Mouse (Mus musculus) G1E (cell line): ENCODE measurements at regions not wholly inside any gene's neighbourhood (a gene's known extent, or its start where the extent isn't known, plus 50 kb on each side); places are given as distances from the start of the nearest gene placed in this dataset.

ENCODE experiments used
- ATAC-seq: 2 replicates; pipeline ENCODE4 v1.8.0; 2016; ENCODE audit warnings: mild to moderate bottlenecking; ENCODE audit not compliant: insufficient number of reproducible peaks, poor library complexity, low FRiP score, severe bottlenecking; ENCODE audit errors: extremely low read depth
- DNase-seq: peaks from one replicate; pipeline ENCODE4 v3.0.0; 2012; ENCODE audit warnings: low spot score
- H3K27me3 ChIP-seq: 2 replicates; pipeline ENCODE4 v1.6.1; 2012; ENCODE audit warnings: mild to moderate bottlenecking, low read length, inconsistent platforms; ENCODE audit not compliant: insufficient read depth
- H3K36me3 ChIP-seq: replicated peaks from 2 replicates; pipeline ENCODE3; 2012; ENCODE audit warnings: mild to moderate bottlenecking, inconsistent platforms
- H3K4me1 ChIP-seq: 2 replicates; pipeline ENCODE4 v1.6.1; 2012; ENCODE audit warnings: low read depth, low read length, inconsistent platforms, mixed read lengths; ENCODE audit not compliant: insufficient read depth
- H3K4me3 ChIP-seq: 2 replicates; pipeline ENCODE4 v1.5.1; 2012; ENCODE audit warnings: low read depth, mild to moderate bottlenecking, inconsistent platforms, low read length, moderate library complexity, mixed read lengths
- H3K9me3 ChIP-seq: replicated peaks from 2 replicates; pipeline ENCODE4 v1.6.1; 2012; ENCODE audit warnings: inconsistent platforms
- CTCF ChIP-seq: IDR thresholded peaks from 2 replicates; pipeline ENCODE4 v1.5.1; 2012; ENCODE audit warnings: low read depth, low read length, inconsistent platforms, mixed read lengths
- GATA1 ChIP-seq: IDR thresholded peaks from 2 replicates; pipeline ENCODE4 v1.6.1; 2012; ENCODE audit warnings: borderline replicate concordance, low read length, inconsistent platforms, mixed read lengths
- GATA2 ChIP-seq: IDR thresholded peaks from 2 replicates; pipeline ENCODE4 v1.6.1; 2012; ENCODE audit warnings: low read depth, low read length, inconsistent platforms, borderline replicate concordance
- POLR2AphosphoS5 ChIP-seq: IDR thresholded peaks from 2 replicates; pipeline ENCODE4 v1.6.1; 2012; ENCODE audit warnings: low read depth, low read length, inconsistent platforms; ENCODE audit not compliant: insufficient replicate concordance
- TAL1 ChIP-seq: conservative IDR thresholded peaks from 2 replicates; pipeline ENCODE4 v1.6.1; 2012; ENCODE audit warnings: low read depth, low read length, inconsistent platforms, mixed read lengths

DNA sequence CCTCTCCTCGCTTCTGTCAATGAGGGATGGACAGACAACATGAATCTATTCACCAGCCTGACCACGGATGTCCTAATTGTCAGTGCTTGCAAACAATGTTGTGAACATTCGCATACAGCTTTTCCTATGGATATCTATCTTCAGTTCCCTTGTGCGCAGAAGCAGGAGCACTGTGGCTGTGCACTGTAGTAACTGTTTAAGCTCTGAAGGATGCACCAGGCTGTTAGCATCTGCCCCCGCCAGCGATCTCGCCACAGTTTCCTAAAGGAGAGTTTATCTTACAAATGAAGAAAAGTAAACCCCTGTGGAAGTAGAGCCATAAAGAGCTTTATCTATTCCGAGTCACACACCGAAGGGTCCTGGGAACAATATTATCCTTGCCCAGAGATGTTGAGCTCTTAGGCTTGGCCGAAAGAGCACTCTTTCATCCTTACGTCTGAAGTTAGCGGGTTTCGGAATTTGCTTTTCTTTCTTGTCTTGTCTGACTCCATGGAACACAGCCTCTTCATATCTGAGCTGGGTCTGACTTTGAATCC, 357.4 kb downstream of the Agtpbp1 start:
- Histone ChIP-seq H3K4me3 (no peak overlapping the region), H3K36me3 (no peaks in the 10 kb centered on the region), H3K9me3 (peaks cover 53% of the 10 kb centered on the region), H3K27me3 (no peaks in the 10 kb centered on the region), H3K4me1 (no peaks in the 10 kb centered on the region)
- ATAC-seq (no peak), DNase-seq (no peak)
- TF ChIP-seq TAL1 (no peak), GATA1 (no peak), POLR2AphosphoS5 (no peak), GATA2 (no peak), CTCF (no peak)

- no peak overlapping the region for H3K4me3 ChIP-seq
- H3K36me3 ChIP-seq = no peaks in the 10 kb centered on the region
- no peak for DNase-seq
- H3K9me3 ChIP-seq = peaks cover 36% of the 10 kb centered on the region
- TF ChIP-seq CTCF = no peak
- TF ChIP-seq GATA1 = no peak
- TF ChIP-seq POLR2AphosphoS5 = no peak
- TF ChIP-seq TAL1 = no peak
- TF ChIP-seq GATA2 = no peak
- no peak for ATAC-seq
- H3K27me3 ChIP-seq = no peaks in the 10 kb centered on the region
- no peaks in the 10 kb centered on the region for H3K4me1 ChIP-seq
Measured at GRCm38 (mm10) chr13:59220587-59220986, 364.4 kb downstream of the Agtpbp1 start.

DNA sequence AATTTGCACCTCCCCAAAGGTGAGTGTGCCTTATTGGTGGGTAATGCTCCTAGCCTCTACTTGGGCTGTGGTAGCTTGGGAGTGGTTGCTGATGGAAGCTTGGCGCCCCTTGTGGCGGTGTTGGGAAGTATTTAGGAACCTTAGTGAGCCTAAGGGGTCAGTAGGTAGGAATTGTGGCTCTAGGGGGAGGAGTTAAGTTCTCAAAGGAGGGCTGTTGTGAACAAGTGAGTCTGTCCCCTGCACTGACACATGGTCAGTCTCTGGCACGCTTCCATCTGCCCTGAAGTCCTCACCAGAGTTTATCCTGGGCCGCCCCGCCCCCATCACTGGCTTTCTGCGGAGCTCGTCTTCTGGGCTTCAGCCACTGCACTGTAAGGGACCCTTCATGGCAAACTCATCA, 364.9 kb downstream of the Agtpbp1 start:
- DNase-seq (no peak), ATAC-seq (no peak)
- Histone ChIP-seq H3K4me3 (no peak overlapping the region), H3K4me1 (no peaks in the 10 kb centered on the region), H3K36me3 (no peaks in the 10 kb centered on the region), H3K27me3 (no peaks in the 10 kb centered on the region), H3K9me3 (peaks cover 40% of the 10 kb centered on the region)
- TF ChIP-seq POLR2AphosphoS5 = no peak
- no peak for TF ChIP-seq GATA1

- H3K27me3 ChIP-seq = no peaks in the 10 kb centered on the region; the same call in 1 of the 2 replicates
- H3K9me3 ChIP-seq = peaks cover 62% of the 10 kb centered on the region
Measured at GRCm38 (mm10) chr13:59216686-59217298, 368.2 kb downstream of the Agtpbp1 start.

GRCm38 (mm10) chr13:59212296-59212701, 372.7 kb downstream of the Agtpbp1 start:
- ATAC-seq (no peak), DNase-seq (no peak)
- no peaks in the 10 kb centered on the region for H3K36me3 ChIP-seq
- no peak for TF ChIP-seq CTCF
- no peak for TF ChIP-seq TAL1
- no peak for TF ChIP-seq POLR2AphosphoS5
- no peak for TF ChIP-seq GATA2
- TF ChIP-seq GATA1 = no peak
- H3K9me3 ChIP-seq = peaks cover 68% of the 10 kb centered on the region
- no peak overlapping the region for H3K4me3 ChIP-seq
- H3K4me1 ChIP-seq = no peaks in the 10 kb centered on the region
- no peaks in the 10 kb centered on the region; the same call in 1 of the 2 replicates for H3K27me3 ChIP-seq

More at GRCm38 (mm10) chr13:59216686-59217298, 368.2 kb downstream of the Agtpbp1 start:
- DNase-seq = no peak
- no peaks in the 10 kb centered on the region for H3K4me1 ChIP-seq
- no peak for ATAC-seq
- no peaks in the 10 kb centered on the region for H3K36me3 ChIP-seq
- TF ChIP-seq POLR2AphosphoS5 (no peak), TAL1 (no peak), CTCF (no peak), GATA1 (no peak), GATA2 (no peak)
- H3K4me3 ChIP-seq = no peak overlapping the region

- DNase-seq = no peak
- ATAC-seq = no peak
Measured at GRCm38 (mm10) chr13:59210828-59211227, 374.2 kb downstream of the Agtpbp1 start.

More at GRCm38 (mm10) chr13:59210828-59211227, 374.2 kb downstream of the Agtpbp1 start:
- Histone ChIP-seq H3K27me3 (no peaks in the 10 kb centered on the region; the same call in 1 of the 2 replicates), H3K9me3 (peaks cover 67% of the 10 kb centered on the region), H3K4me3 (no peak overlapping the region), H3K4me1 (no peaks in the 10 kb centered on the region), H3K36me3 (no peaks in the 10 kb centered on the region)
- TF ChIP-seq POLR2AphosphoS5 (no peak), TAL1 (no peak), GATA1 (no peak), GATA2 (no peak), CTCF (no peak)
